Mouse (Mus musculus): ENCODE data around the gene Zfp36. TPM values are rescaled to one million over a fixed set of nuclear protein-coding genes. Genes with fewer than 3 reads are reported as not detected.
"Not testable (repeated sequence)": the region's sequence is repeated elsewhere in the genome, so short reads cannot be mapped to it uniquely, and the experiment has no call there.

Zfp36 gene
- polyA plus RNA-seq, 1 experiment from 2014 or later: 9.9 TPM

- not testable (repeated sequence) for H3K27me3 ChIP-seq (replicated peaks; ENCODE audit: control insufficient read depth, insufficient read depth, low read length); H3K27ac ChIP-seq (ENCODE audit: low read depth, low read length); H3K4me3 ChIP-seq (ENCODE audit: low read depth, low read length); H3K9ac ChIP-seq (ENCODE audit: low read depth, low read length); DNase-seq (ENCODE audit: low spot score); H3K9me3 ChIP-seq (ENCODE audit: control insufficient read depth, low read length); H3K4me2 ChIP-seq; ATAC-seq (replicated peaks; ENCODE audit: low FRiP score)
- Histone ChIP-seq H3K36me3 (ENCODE audit: control insufficient read depth, insufficient read depth, low read length) (peaks cover 19% of the 10 kb centered on the region), H3K4me1 (replicated peaks; ENCODE audit: control insufficient read depth, insufficient read depth, low read length) (peaks cover 19% of the 10 kb centered on the region)
- 85% methylated on average over 7 of the region's 7 CpGs for WGBS
Observed at GRCm38 (mm10) chr7:28387384-28387783, 7.3 kb upstream of the Zfp36 start.

DNA sequence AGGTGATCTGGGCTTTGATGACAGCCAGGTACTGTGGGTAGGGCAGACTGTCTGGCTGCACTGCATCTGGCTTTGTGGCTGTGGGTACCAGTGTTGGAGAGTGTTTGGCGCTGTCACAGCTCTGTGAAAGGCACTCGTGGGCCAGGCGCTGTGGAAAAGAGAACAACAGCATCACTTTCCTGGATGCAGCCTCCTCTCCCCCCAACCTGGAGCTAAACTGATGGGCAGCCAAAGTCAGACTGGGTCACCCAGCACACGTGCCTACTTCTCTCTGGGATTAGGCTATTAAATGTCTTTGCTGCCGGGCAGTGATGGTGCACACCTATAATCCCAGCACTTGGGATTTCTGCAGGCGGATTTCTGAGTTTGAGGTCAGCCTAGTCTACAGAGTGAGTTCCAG lies 6.8 kb upstream of the Zfp36 start:
- H3K4me2 ChIP-seq; H3K9me3 ChIP-seq (ENCODE audit: control insufficient read depth, low read length); H3K27ac ChIP-seq (ENCODE audit: low read depth, low read length); H3K4me3 ChIP-seq (ENCODE audit: low read depth, low read length); H3K9ac ChIP-seq (ENCODE audit: low read depth, low read length); H3K27me3 ChIP-seq (replicated peaks; ENCODE audit: control insufficient read depth, insufficient read depth, low read length); DNase-seq (ENCODE audit: low spot score): not testable (repeated sequence)
- H3K36me3 ChIP-seq (ENCODE audit: control insufficient read depth, insufficient read depth, low read length): peaks cover 19% of the 10 kb centered on the region
- 78% methylated on average over 6 of the region's 6 CpGs for WGBS
- ATAC-seq (replicated peaks; ENCODE audit: low FRiP score): 0 out of 2 replicates have a peak, but pooled peaks have one; percentile 2
- peaks cover 23% of the 10 kb centered on the region for H3K4me1 ChIP-seq (replicated peaks; ENCODE audit: control insufficient read depth, insufficient read depth, low read length)

- 0 out of 2 replicates have a peak overlapping the region, but pooled peaks have one; percentile 5 for H3K4me3 ChIP-seq (ENCODE audit: low read depth, low read length)
- no peak overlapping the region; the same call in 1 of the 2 replicates for H3K27ac ChIP-seq (ENCODE audit: low read depth, low read length)
- no peaks in the 10 kb centered on the region for H3K27me3 ChIP-seq (replicated peaks; ENCODE audit: control insufficient read depth, insufficient read depth, low read length)
- peaks cover 25% of the 10 kb centered on the region for H3K4me1 ChIP-seq (replicated peaks; ENCODE audit: control insufficient read depth, insufficient read depth, low read length)
- 4% methylated on average over 4 of the region's 4 CpGs for WGBS
- no peak overlapping the region for H3K9ac ChIP-seq (ENCODE audit: low read depth, low read length)
- peaks cover 19% of the 10 kb centered on the region for H3K36me3 ChIP-seq (ENCODE audit: control insufficient read depth, insufficient read depth, low read length)
- ATAC-seq (replicated peaks; ENCODE audit: low FRiP score) (peak; percentile 40; the same call in 1 of the 2 replicates), DNase-seq (ENCODE audit: low spot score) (peak; percentile 83)
- H3K4me2 ChIP-seq: peak overlapping the region; percentile 17; the same call in 1 of the 2 replicates
- H3K9me3 ChIP-seq (ENCODE audit: control insufficient read depth, low read length): no peaks in the 10 kb centered on the region
Observed at GRCm38 (mm10) chr7:28386462-28386861, 6.4 kb upstream of the Zfp36 start.

- peaks cover 19% of the 10 kb centered on the region for H3K36me3 ChIP-seq (ENCODE audit: control insufficient read depth, insufficient read depth, low read length)
- no peak overlapping the region for H3K9ac ChIP-seq (ENCODE audit: low read depth, low read length)
- ATAC-seq (replicated peaks; ENCODE audit: low FRiP score) (no peak), DNase-seq (ENCODE audit: low spot score) (no peak)
- 56% methylated on average over 7 of the region's 7 CpGs for WGBS
- H3K27me3 ChIP-seq (replicated peaks; ENCODE audit: control insufficient read depth, insufficient read depth, low read length): no peaks in the 10 kb centered on the region
- no peaks in the 10 kb centered on the region for H3K9me3 ChIP-seq (ENCODE audit: control insufficient read depth, low read length)
- peak overlapping the region; percentile 55; the same call in 1 of the 2 replicates for H3K27ac ChIP-seq (ENCODE audit: low read depth, low read length)
- peaks cover 28% of the 10 kb centered on the region for H3K4me1 ChIP-seq (replicated peaks; ENCODE audit: control insufficient read depth, insufficient read depth, low read length)
- H3K4me3 ChIP-seq (ENCODE audit: low read depth, low read length): 0 out of 2 replicates have a peak overlapping the region, but pooled peaks have one; percentile 5
- H3K4me2 ChIP-seq: peak overlapping the region; percentile 17
Observed at GRCm38 (mm10) chr7:28386007-28386406, 6.0 kb upstream of the Zfp36 start.

DNA sequence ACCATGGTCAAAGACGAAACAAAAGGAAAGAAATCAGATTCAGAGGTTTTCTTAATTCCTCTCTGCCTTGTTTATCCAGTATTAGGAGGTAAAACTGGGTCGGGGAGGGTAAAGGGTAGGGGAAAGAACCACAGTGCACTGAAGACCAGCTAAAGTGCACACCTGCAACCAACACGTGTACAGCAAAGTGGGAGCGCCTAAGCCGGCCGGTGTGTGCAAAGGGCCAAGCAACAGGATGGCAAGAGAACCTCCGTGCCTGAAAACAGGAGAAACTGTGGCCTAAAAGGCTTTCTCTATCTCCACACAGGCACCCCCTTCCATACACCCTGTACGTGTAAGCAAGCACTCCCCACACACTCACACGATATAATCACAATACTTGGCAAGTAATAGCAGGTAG lies 5.1 kb upstream of the Zfp36 start:
- Histone ChIP-seq H3K9ac (ENCODE audit: low read depth, low read length) (no peak overlapping the region), H3K9me3 (ENCODE audit: control insufficient read depth, low read length) (no peaks in the 10 kb centered on the region), H3K27ac (ENCODE audit: low read depth, low read length) (peak overlapping the region; percentile 55), H3K36me3 (ENCODE audit: control insufficient read depth, insufficient read depth, low read length) (peaks cover 16% of the 10 kb centered on the region), H3K27me3 (replicated peaks; ENCODE audit: control insufficient read depth, insufficient read depth, low read length) (no peaks in the 10 kb centered on the region), H3K4me1 (replicated peaks; ENCODE audit: control insufficient read depth, insufficient read depth, low read length) (peaks cover 36% of the 10 kb centered on the region), H3K4me3 (ENCODE audit: low read depth, low read length) (no peak overlapping the region), H3K4me2 (no peak overlapping the region)
- ATAC-seq (replicated peaks; ENCODE audit: low FRiP score): no peak
- 92% methylated on average over 9 of the region's 9 CpGs for WGBS
- no peak for DNase-seq (ENCODE audit: low spot score)

DNA sequence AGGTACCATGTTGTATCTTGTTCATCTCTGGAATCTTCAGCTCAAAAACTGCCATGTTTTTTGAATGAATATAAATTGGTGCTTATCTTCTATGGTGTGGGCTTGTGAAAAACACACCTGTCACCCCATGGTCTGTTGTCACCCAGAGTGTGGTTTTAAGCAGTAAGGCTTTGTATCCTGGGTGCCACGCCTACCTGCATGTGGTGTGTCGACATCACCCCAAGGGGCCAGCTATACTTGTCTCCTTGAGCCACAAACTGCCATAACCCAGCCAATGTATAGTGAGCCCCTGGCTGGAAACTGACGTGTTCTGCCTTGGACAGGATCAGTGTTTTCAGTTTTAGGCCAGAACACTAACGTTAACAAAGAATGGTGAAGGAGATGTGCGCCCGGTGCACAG lies 4.1 kb upstream of the Zfp36 start:
- no peaks in the 10 kb centered on the region for H3K27me3 ChIP-seq (replicated peaks; ENCODE audit: control insufficient read depth, insufficient read depth, low read length)
- H3K4me3 ChIP-seq (ENCODE audit: low read depth, low read length): no peak overlapping the region
- H3K4me2 ChIP-seq: no peak overlapping the region
- DNase-seq (ENCODE audit: low spot score): no peak
- WGBS: 72% methylated on average over 6 of the region's 6 CpGs
- H3K27ac ChIP-seq (ENCODE audit: low read depth, low read length): 0 out of 2 replicates have a peak overlapping the region, but pooled peaks have one; percentile 89
- H3K36me3 ChIP-seq (ENCODE audit: control insufficient read depth, insufficient read depth, low read length): peaks cover 9% of the 10 kb centered on the region; the same call in 1 of the 2 replicates
- ATAC-seq (replicated peaks; ENCODE audit: low FRiP score): no peak
- H3K4me1 ChIP-seq (replicated peaks; ENCODE audit: control insufficient read depth, insufficient read depth, low read length): peaks cover 46% of the 10 kb centered on the region
- H3K9ac ChIP-seq (ENCODE audit: low read depth, low read length): no peak overlapping the region
- no peaks in the 10 kb centered on the region for H3K9me3 ChIP-seq (ENCODE audit: control insufficient read depth, low read length)

DNA sequence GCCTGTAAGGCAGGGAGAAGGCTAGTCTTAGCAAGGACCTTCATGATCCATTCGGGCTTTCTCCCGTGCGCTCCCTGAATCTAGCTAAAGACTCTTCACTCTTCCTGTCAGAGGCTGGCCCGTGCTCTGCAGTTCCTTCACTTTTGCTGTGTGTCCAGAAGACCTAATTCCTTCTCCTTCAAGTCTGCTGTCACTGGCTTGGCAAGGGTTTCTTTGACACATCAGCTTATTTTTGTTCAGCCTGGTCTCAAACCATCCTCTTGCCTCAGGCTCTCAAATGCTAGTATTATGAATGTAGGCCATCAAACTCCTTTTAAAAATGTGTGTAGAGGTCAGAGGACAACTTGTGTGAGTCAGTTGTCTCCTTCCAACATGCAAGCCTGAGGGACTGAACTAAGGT lies 3.6 kb upstream of the Zfp36 start:
- DNase-seq (ENCODE audit: low spot score) (no peak), ATAC-seq (replicated peaks; ENCODE audit: low FRiP score) (no peak)
- Histone ChIP-seq H3K27ac (ENCODE audit: low read depth, low read length) (peak overlapping the region; percentile 89), H3K9me3 (ENCODE audit: control insufficient read depth, low read length) (no peaks in the 10 kb centered on the region), H3K9ac (ENCODE audit: low read depth, low read length) (peak overlapping the region; percentile 61; the same call in 1 of the 2 replicates), H3K4me2 (peak overlapping the region; percentile 92), H3K4me3 (ENCODE audit: low read depth, low read length) (no peak overlapping the region), H3K36me3 (ENCODE audit: control insufficient read depth, insufficient read depth, low read length) (peaks cover 5% of the 10 kb centered on the region; the same call in 1 of the 2 replicates), H3K4me1 (replicated peaks; ENCODE audit: control insufficient read depth, insufficient read depth, low read length) (peaks cover 50% of the 10 kb centered on the region), H3K27me3 (replicated peaks; ENCODE audit: control insufficient read depth, insufficient read depth, low read length) (no peaks in the 10 kb centered on the region)
- WGBS: 49% methylated on average over 4 of the region's 4 CpGs

- Histone ChIP-seq H3K9me3 (ENCODE audit: control insufficient read depth, low read length) (no peaks in the 10 kb centered on the region), H3K27ac (ENCODE audit: low read depth, low read length) (peak overlapping the region; percentile 89), H3K4me1 (replicated peaks; ENCODE audit: control insufficient read depth, insufficient read depth, low read length) (peaks cover 56% of the 10 kb centered on the region), H3K4me2 (peak overlapping the region; percentile 92), H3K4me3 (ENCODE audit: low read depth, low read length) (peak overlapping the region; percentile 41), H3K9ac (ENCODE audit: low read depth, low read length) (peak overlapping the region; percentile 61), H3K27me3 (replicated peaks; ENCODE audit: control insufficient read depth, insufficient read depth, low read length) (no peaks in the 10 kb centered on the region), H3K36me3 (ENCODE audit: control insufficient read depth, insufficient read depth, low read length) (peaks cover 7% of the 10 kb centered on the region)
- DNase-seq (ENCODE audit: low spot score): peak; percentile 60
- ATAC-seq (replicated peaks; ENCODE audit: low FRiP score): peak; percentile 48
- 16% methylated on average over 11 of the region's 11 CpGs for WGBS
Observed at GRCm38 (mm10) chr7:28382981-28383396, 2.9 kb upstream of the Zfp36 start.

DNA sequence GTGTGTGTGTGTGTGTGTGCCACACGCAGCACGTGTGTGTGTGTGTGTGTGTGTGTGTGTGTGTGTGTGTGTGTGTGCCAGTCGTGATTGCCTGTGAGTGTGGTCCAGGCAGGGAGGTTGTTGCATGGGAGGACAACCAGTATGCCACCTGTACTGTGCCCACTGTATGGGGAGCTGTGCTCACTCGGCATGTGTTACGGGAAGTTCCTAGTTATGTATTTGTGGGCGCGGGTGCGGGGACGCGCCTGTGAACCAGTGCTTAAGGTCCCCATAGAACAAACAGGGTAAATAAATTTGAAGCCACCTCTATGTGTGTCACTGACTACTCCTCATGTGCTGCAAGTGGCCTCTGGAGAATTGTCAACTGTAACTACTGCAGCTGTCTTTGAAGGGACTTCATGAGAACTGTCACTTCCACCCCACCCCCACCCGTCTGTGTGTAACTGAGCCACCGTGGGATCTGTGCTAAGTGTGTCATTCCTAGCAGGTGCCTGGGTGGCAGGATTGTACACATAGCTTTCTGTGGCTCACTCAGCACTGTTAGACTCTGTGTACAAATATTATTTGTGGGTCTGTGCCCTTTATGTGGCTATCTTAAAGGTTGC lies 2.4 kb upstream of the Zfp36 start:
- 31% methylated on average over 10 of the region's 12 CpGs for WGBS
- peak overlapping the region; percentile 41 for H3K4me3 ChIP-seq (ENCODE audit: low read depth, low read length)
- H3K27me3 ChIP-seq (replicated peaks; ENCODE audit: control insufficient read depth, insufficient read depth, low read length): no peaks in the 10 kb centered on the region
- H3K27ac ChIP-seq (ENCODE audit: low read depth, low read length): peak overlapping the region; percentile 89
- H3K9ac ChIP-seq (ENCODE audit: low read depth, low read length): peak overlapping the region; percentile 61
- no peaks in the 10 kb centered on the region for H3K9me3 ChIP-seq (ENCODE audit: control insufficient read depth, low read length)
- no peak for DNase-seq (ENCODE audit: low spot score)
- peaks cover 12% of the 10 kb centered on the region for H3K36me3 ChIP-seq (ENCODE audit: control insufficient read depth, insufficient read depth, low read length)
- H3K4me2 ChIP-seq: peak overlapping the region; percentile 92
- no peak for ATAC-seq (replicated peaks; ENCODE audit: low FRiP score)
- peaks cover 62% of the 10 kb centered on the region for H3K4me1 ChIP-seq (replicated peaks; ENCODE audit: control insufficient read depth, insufficient read depth, low read length)
